Mouse (Mus musculus) heart, adult 2 months (tissue): ENCODE results near the gene 4933427D14Rik.

Experiments
- CTCF ChIP-seq: fragments of 200-600 bp; IDR thresholded peaks from 2 replicates; pipeline ENCODE4 v1.8.1; 2022; ENCODE audit warnings: antibody characterized with exemption, mild to moderate bottlenecking, moderate library complexity
- POLR2A ChIP-seq: fragments of 200-500 bp; IDR thresholded peaks from 2 replicates; pipeline ENCODE4 v1.6.1; 2011; ENCODE audit warnings: mild to moderate bottlenecking, low read depth, low read length, control low read depth; ENCODE audit not compliant: insufficient read depth

DNA sequence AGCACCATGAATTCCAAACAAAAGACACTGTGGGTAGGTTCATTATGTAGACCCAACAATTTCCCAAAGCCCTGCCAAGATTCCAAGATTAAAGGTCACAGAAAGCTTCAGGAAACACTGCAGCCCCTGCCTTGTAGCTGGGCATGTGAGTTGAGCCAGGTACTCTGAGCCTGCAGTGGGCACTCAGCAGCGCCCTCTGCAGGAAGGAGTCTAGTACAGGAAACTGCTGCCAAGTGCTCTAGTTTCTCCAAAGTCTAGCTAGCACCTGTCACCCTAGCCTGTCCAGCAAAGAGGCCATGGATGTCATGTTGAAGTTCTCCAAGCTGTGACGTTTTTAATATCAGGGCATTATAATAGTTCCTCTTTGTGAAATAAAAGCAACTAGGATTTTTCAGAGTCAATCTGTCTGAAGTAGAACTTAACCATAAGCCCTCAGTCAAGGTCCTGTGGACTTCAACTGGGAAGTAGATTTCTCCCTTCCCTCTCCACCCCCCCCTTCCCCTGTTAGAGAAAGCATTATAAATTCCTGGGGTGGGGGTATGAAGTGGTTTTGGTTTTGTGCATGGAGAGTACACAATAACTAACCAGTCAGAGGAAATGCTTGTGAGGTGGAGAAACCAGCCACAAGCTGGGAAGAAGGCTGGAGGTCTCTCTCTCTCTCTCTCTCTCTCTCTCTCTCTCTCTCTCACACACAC is 61.9 kb downstream of the 4933427D14Rik start:
- TF ChIP-seq CTCF: peak; percentile 81
- no peak for TF ChIP-seq POLR2A
